Mouse (Mus musculus) liver, postnatal 0 days (tissue): ENCODE results near the gene 4930402H24Rik.

Experiments
- CTCF ChIP-seq: sonication (generic); IDR thresholded peaks from 2 replicates; pipeline ENCODE4 v1.5.1; 2016; ENCODE audit warnings: antibody characterized with exemption, low read depth
- EP300 ChIP-seq: IDR thresholded peaks from 2 replicates; pipeline ENCODE4 v1.6.1; 2016; ENCODE audit warnings: antibody characterized with exemption, low read depth, mild to moderate bottlenecking

- no peak for TF ChIP-seq CTCF
- TF ChIP-seq EP300 = no peak
Measured at GRCm38 (mm10) chr2:130830236-130830635, 76.0 kb downstream of the 4930402H24Rik start.
